Mouse (Mus musculus) mesoderm, embryonic 11.5 days (tissue): ENCODE measurements at regions not wholly inside any gene's neighbourhood (a gene's known extent, or its start where the extent isn't known, plus 50 kb on each side); places are given as distances from the start of the nearest gene placed in this dataset.

Source experiments
- DNase-seq: peaks from one replicate; pipeline ENCODE4 v3.0.0-alpha.2; 2012; ENCODE audit warnings: low read depth, low spot score

DNA sequence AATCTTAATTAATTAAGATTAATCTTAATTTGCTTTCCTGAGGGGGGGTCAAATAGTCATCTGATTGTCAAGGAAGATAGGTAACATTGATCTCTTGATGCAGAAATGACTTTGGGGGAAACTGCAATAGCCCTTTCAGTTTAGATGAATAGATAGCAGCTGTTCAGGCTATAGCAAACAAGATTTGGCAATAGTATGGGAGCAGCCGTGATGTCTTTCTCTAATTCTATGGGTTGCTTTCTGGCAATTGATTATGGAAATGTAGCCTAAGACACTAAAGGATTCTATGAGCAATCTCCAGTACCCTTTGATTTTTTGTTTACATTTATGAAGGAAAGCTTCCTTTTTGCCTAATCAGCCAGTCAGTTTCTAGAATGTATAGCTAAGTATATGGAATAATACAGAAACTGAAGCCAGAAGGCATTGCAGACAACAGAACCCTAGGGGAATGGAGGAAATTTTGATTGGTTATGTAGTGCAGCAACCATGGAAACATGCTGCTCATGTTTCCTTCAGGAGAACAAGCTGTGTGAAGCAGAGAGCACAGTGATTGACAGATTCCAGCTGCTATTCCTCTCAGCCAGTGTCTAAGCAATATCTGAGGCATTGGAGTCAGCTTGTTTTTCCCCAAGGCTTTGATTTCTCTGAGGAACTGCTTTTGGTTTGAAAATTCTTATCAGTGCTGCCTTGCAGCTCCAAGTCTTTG lies 608.7 kb upstream of the Cypt1 start:
- peak; percentile 21 for DNase-seq
